Mouse (Mus musculus) spleen, adult 2 months (tissue): ENCODE results near the gene Aqp9. TPM values are rescaled to one million over a fixed set of nuclear protein-coding genes. Genes with fewer than 3 reads are reported as not detected.

Experiments used
- DNase-seq, 2 experiments: peaks; one replicate each; pipeline versions ENCODE4 v3.0.0 to v3.0.0-alpha.2; 2012 to 2021; ENCODE audit warnings: low spot score in 2 of 2, low read depth in 1 of 2
- H3K27ac ChIP-seq: fragments of 200-500 bp; 2 replicates; pipeline ENCODE4 v1.5.1; 2012; ENCODE audit warnings: low read length, inconsistent platforms; ENCODE audit not compliant: insufficient read depth
- H3K27me3 ChIP-seq: fragments of 200-500 bp; 2 replicates; pipeline ENCODE4 v1.6.1; 2012; ENCODE audit warnings: mild to moderate bottlenecking, moderate library complexity, low read length, inconsistent platforms; ENCODE audit not compliant: control insufficient read depth, insufficient read depth
- H3K36me3 ChIP-seq: fragments of 200-500 bp; 2 replicates; pipeline ENCODE4 v1.6.1; 2012; ENCODE audit warnings: mild to moderate bottlenecking, low read length, inconsistent platforms; ENCODE audit not compliant: control insufficient read depth, insufficient read depth
- H3K4me1 ChIP-seq: fragments of 200-500 bp; 2 replicates; pipeline ENCODE4 v1.6.1; 2011; ENCODE audit warnings: inconsistent platforms; ENCODE audit not compliant: control insufficient read depth, insufficient read depth, insufficient read length
- H3K4me3 ChIP-seq: fragments of 200-500 bp; 2 replicates; pipeline ENCODE4 v1.5.1; 2011; ENCODE audit warnings: mild to moderate bottlenecking, inconsistent platforms; ENCODE audit not compliant: insufficient read depth, insufficient read length; ENCODE audit errors: extremely low read depth
- CTCF ChIP-seq: fragments of 200-500 bp; IDR thresholded peaks from 2 replicates; pipeline ENCODE4 v1.5.1; 2011; ENCODE audit warnings: mild to moderate bottlenecking, inconsistent platforms; ENCODE audit not compliant: insufficient read depth, insufficient read length, insufficient replicate concordance; ENCODE audit errors: extremely low read depth
- POLR2A ChIP-seq: fragments of 200-500 bp; IDR thresholded peaks from 2 replicates; pipeline ENCODE4 v1.6.1; 2011; ENCODE audit warnings: low read depth, low read length, inconsistent platforms
- WGBS: fragments of 180-500 bp; shearing (Covaris S2); methylation state at CpG from one replicate; pipeline ENCODE4 v1.1.7; 2018; 5-methylcytosine and 5-hydroxymethylcytosine counted together
- polyA plus RNA-seq: library from polyadenylated mRNA; depleted of rRNA; stranded (reverse); fragments of >200 nt; gene quantifications from 2 replicates; pipeline ENCODE4 v1.2.3, GENCODE M21; 2012

The Aqp9 gene
- polyA plus RNA-seq, 1 experiment: 2.4 TPM

- Histone ChIP-seq H3K4me3 (no peak overlapping the region), H3K27ac (no peak overlapping the region), H3K27me3 (no peaks in the 10 kb centered on the region), H3K4me1 (no peaks in the 10 kb centered on the region), H3K36me3 (no peaks in the 10 kb centered on the region)
- DNase-seq: no peak
- no peak for TF ChIP-seq POLR2A
- no peak for TF ChIP-seq CTCF
Measured at GRCm38 (mm10) chr9:71185285-71185684, 16.8 kb upstream of the Aqp9 start.

- no peak for TF ChIP-seq POLR2A
- Histone ChIP-seq H3K4me3 (no peak overlapping the region), H3K27me3 (no peaks in the 10 kb centered on the region), H3K4me1 (no peaks in the 10 kb centered on the region), H3K27ac (no peak overlapping the region), H3K36me3 (no peaks in the 10 kb centered on the region)
- no peak for DNase-seq
- WGBS: 77% methylated on average over 8 of the region's 8 CpGs
Measured at GRCm38 (mm10) chr9:71179964-71180700, 11.7 kb upstream of the Aqp9 start.

- Histone ChIP-seq H3K4me3 (no peak overlapping the region), H3K27ac (no peak overlapping the region), H3K4me1 (0 out of 2 replicates have a peak, but pooled peaks cover 2% of the 10 kb centered on the region), H3K36me3 (no peaks in the 10 kb centered on the region), H3K27me3 (no peaks in the 10 kb centered on the region)
- TF ChIP-seq POLR2A (no peak), CTCF (no peak)
- 69% methylated on average over 6 of the region's 6 CpGs for WGBS
- DNase-seq: no peak
Measured at GRCm38 (mm10) chr9:71179276-71179896, 10.9 kb upstream of the Aqp9 start.

GRCm38 (mm10) chr9:71175686-71176085 lies 7.2 kb upstream of the Aqp9 start:
- Histone ChIP-seq H3K27ac (no peak overlapping the region), H3K27me3 (no peaks in the 10 kb centered on the region), H3K4me1 (0 out of 2 replicates have a peak, but pooled peaks cover 2% of the 10 kb centered on the region), H3K4me3 (no peak overlapping the region), H3K36me3 (no peaks in the 10 kb centered on the region)
- 93% methylated on average over 1 of the region's 1 CpGs for WGBS
- TF ChIP-seq POLR2A (no peak), CTCF (no peak)
- no peak for DNase-seq

GRCm38 (mm10) chr9:71174316-71174975 lies 6.0 kb upstream of the Aqp9 start:
- H3K27ac ChIP-seq: no peak overlapping the region
- H3K4me1 ChIP-seq: 0 out of 2 replicates have a peak, but pooled peaks cover 2% of the 10 kb centered on the region
- H3K36me3 ChIP-seq: no peaks in the 10 kb centered on the region
- DNase-seq: no peak
- no peak for TF ChIP-seq POLR2A
- TF ChIP-seq CTCF: no peak
- 42% methylated on average over 5 of the region's 5 CpGs for WGBS
- no peaks in the 10 kb centered on the region for H3K27me3 ChIP-seq
- no peak overlapping the region for H3K4me3 ChIP-seq

GRCm38 (mm10) chr9:71173533-71173932 lies 5.1 kb upstream of the Aqp9 start:
- TF ChIP-seq CTCF (no peak), POLR2A (no peak)
- DNase-seq: no peak
- no peak overlapping the region for H3K4me3 ChIP-seq
- H3K27me3 ChIP-seq: no peaks in the 10 kb centered on the region
- WGBS: 82% methylated on average over 9 of the region's 9 CpGs
- no peak overlapping the region for H3K27ac ChIP-seq
- 0 out of 2 replicates have a peak, but pooled peaks cover 2% of the 10 kb centered on the region for H3K4me1 ChIP-seq
- no peaks in the 10 kb centered on the region for H3K36me3 ChIP-seq
